Mouse (Mus musculus) erythroblast, embryonic 14.5 days (primary cell): ENCODE results near the gene Hist1h2ac.

Experiments
- GATA1 ChIP-seq: IDR thresholded peaks from 2 replicates; pipeline ENCODE4 v1.6.1; 2012; ENCODE audit warnings: low read length, inconsistent platforms, mixed read lengths
- TAL1 ChIP-seq: IDR thresholded peaks from 3 replicates; pipeline ENCODE4 v1.6.1; 2012; ENCODE audit warnings: low read length, inconsistent platforms, mixed read lengths

DNA sequence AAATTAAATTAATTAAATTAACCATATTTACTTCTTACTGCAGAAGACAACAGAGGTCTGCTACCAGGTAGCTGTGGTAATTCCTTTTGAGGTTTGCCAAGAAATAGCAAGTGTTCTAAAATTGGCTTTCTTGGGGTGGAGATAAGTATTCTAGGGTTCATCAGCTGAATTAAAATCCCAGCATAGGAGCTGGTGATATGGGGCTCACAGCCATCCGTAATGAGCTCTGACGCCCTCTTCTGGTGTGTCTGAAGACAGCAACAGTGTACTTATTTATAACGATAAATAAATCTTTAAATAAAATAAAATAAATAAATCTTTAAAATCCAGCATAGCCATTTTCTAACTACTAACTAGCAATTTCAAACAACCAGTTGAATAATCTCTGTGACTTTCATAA lies 16.0 kb upstream of the Hist1h2ac start:
- TF ChIP-seq GATA1 (no peak), TAL1 (no peak)
